Mouse (Mus musculus) heart, embryonic 10.5 days (tissue): ENCODE data around the gene Dlg3. TPM values are rescaled to one million over a fixed set of nuclear protein-coding genes. Genes with fewer than 3 reads are reported as not detected.

Source experiments
- DNase-seq: peaks from one replicate; pipeline ENCODE4 v3.0.0-alpha.2; 2017; ENCODE audit warnings: low spot score
- H3K27ac ChIP-seq: fragments of 300-500 bp; sonication (generic); 2 replicates; pipeline ENCODE4 v1.5.1; 2016; ENCODE audit warnings: mild to moderate bottlenecking
- H3K27me3 ChIP-seq: fragments of 300-500 bp; sonication (generic); 2 replicates; pipeline ENCODE4 v1.6.1; 2016; ENCODE audit warnings: mild to moderate bottlenecking; ENCODE audit not compliant: poor library complexity, insufficient read depth, severe bottlenecking
- H3K36me3 ChIP-seq: fragments of 300-500 bp; sonication (generic); 2 replicates; pipeline ENCODE4 v1.6.1; 2016; ENCODE audit warnings: mild to moderate bottlenecking, moderate library complexity
- H3K4me1 ChIP-seq: fragments of 300-500 bp; sonication (generic); 2 replicates; pipeline ENCODE4 v1.6.1; 2016; ENCODE audit warnings: mild to moderate bottlenecking
- H3K4me3 ChIP-seq: fragments of 300-500 bp; sonication (generic); 2 replicates; pipeline ENCODE4 v1.5.1; 2016; ENCODE audit warnings: mild to moderate bottlenecking, moderate library complexity
- H3K9me3 ChIP-seq: fragments of 300-500 bp; sonication (generic); 2 replicates; pipeline ENCODE4 v1.6.1; 2016; ENCODE audit warnings: mild to moderate bottlenecking, moderate library complexity
- WGBS: fragments of 180-500 bp; shearing (Covaris S2); methylation state at CpG from one replicate; pipeline ENCODE4 v1.1.7; 2016; 5-methylcytosine and 5-hydroxymethylcytosine counted together
- polyA plus RNA-seq: library from polyadenylated mRNA; unstranded; fragments of >200 nt; fragmentation: Nextera tagmentation; extraction: Ambion mirVana; gene quantifications from 2 replicates; pipeline ENCODE4 v1.2.1, GENCODE M21; 2016

The Dlg3 gene
- polyA plus RNA-seq, 1 experiment from 2014 or later = 8.5 TPM

DNA sequence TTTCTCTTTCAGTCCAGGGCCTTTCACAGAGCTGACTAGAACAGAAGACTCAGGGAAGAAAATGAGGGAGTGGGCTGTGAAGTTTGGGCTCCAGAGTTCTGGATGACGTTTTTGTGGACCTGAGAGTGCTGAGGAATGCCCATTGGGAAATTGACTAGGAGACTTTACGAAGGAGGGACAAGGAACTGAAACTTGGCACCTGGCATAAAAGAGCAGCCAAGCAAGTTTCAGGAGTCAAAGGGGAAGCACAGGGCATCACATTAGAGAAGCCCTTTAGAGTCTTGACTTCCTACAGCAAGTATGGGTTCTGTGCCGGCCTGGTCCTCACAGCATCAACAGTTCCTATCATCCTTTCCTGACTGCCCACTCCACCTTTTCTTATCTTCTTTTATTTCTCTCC is 7.9 kb downstream of the Dlg3 start:
- Histone ChIP-seq H3K9me3 (no peaks in the 10 kb centered on the region), H3K4me1 (no peaks in the 10 kb centered on the region), H3K4me3 (no peak overlapping the region), H3K27me3 (peaks cover 14% of the 10 kb centered on the region; the same call in 1 of the 2 replicates), H3K36me3 (no peaks in the 10 kb centered on the region), H3K27ac (no peak overlapping the region)
- no peak for DNase-seq
- WGBS = 80% methylated on average over 3 of the region's 3 CpGs

DNA sequence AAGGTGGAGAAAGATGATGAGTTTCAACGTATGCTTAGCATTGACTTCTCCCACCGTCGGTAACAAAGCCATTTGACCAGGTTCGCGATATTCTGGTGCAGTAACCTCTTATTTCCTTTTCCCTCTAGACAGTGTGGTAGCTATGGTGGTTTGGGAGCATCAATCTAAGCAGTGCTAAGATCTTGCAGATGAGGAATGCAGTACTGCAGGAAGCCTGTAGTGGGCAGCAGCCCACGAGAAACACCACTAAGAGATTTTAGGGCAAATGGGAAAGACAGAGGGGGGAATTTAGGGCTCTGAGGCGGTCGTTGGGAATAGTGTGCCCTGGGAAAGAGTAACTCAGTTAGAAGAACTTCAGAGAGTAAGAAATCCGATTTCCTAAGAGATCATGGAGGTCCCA is 9.0 kb downstream of the Dlg3 start:
- DNase-seq = no peak
- 13% methylated on average over 9 of the region's 9 CpGs for WGBS
- peaks cover 14% of the 10 kb centered on the region; the same call in 1 of the 2 replicates for H3K27me3 ChIP-seq
- 0 out of 2 replicates have a peak, but pooled peaks cover 3% of the 10 kb centered on the region for H3K4me1 ChIP-seq
- H3K4me3 ChIP-seq = peak overlapping the region; percentile 67
- no peak overlapping the region for H3K27ac ChIP-seq
- H3K36me3 ChIP-seq = no peaks in the 10 kb centered on the region
- H3K9me3 ChIP-seq = no peaks in the 10 kb centered on the region

DNA sequence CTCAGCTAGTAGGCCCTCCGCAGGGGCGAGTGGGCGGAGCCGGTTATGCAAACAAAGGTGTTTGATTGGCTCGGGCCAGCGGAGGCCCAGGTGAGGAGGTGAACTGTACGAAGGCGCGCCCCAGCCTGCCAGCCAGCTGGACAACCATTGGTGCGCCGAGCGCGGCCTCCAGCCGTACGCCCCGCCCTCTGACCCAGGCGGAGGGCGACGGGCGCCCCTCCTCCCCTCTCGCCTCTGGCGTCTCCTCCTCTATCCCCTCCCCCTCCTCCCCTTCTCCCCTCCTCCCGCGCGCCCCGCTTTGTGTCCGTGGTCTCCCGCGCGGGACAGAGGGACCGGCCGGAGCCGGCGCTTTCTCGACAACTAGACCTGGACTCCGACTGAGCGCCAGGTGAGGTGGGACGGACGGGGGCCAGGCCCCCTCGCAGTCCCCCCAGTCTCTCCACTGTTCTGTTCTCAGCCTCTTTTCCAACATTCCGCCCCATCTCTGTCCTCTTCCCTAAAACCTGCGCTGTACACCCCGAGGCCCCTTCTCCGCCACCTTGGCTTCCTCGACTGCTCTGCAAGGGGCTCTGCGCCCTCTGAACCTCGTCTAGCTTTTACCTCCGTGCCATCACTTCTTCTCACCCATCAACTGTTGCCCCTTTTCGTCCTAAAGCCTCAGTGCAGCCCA is 9.6 kb downstream of the Dlg3 start:
- H3K36me3 ChIP-seq = no peaks in the 10 kb centered on the region
- H3K4me3 ChIP-seq = peak overlapping the region; percentile 67
- WGBS = 22% methylated on average over 36 of the region's 49 CpGs
- no peaks in the 10 kb centered on the region for H3K9me3 ChIP-seq
- H3K27ac ChIP-seq = peak overlapping the region; percentile 92
- DNase-seq = peak; percentile 89
- peaks cover 11% of the 10 kb centered on the region; the same call in 1 of the 2 replicates for H3K27me3 ChIP-seq
- H3K4me1 ChIP-seq = 0 out of 2 replicates have a peak, but pooled peaks cover 3% of the 10 kb centered on the region

DNA sequence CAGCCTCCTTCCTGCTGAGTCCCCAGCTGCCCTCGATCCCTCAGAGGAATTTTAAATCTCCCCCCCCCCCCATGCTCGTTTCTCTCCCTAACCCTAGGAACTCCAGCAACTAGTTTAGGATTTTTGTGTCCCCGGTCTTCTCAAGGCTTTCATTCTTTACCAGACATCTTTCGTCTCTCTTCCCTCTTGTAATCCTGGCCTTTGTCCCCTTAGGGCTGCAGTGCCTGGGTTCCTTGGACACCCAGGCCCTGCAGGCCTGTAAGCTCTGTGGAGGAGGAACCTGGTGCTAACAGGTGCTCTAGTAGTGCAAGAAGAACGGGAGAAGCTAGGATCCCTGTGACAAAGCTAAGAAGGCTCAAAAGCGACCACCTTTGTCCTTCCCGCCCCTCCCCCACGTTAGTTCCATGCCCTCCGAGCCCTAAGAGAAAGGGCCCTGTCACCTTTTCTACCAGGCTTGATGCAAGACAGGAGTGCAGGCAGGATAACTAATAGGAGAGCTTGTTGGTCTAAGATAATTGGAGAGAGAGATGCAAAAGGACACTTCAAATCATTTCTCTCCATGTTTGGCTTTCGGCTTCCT is 10.2 kb downstream of the Dlg3 start:
- Histone ChIP-seq H3K9me3 (no peaks in the 10 kb centered on the region), H3K27ac (peak overlapping the region; percentile 92), H3K27me3 (peaks cover 8% of the 10 kb centered on the region; the same call in 1 of the 2 replicates), H3K4me3 (peak overlapping the region; percentile 67), H3K36me3 (no peaks in the 10 kb centered on the region), H3K4me1 (0 out of 2 replicates have a peak, but pooled peaks cover 3% of the 10 kb centered on the region)
- 22% methylated on average over 10 of the region's 10 CpGs for WGBS
- DNase-seq = no peak

DNA sequence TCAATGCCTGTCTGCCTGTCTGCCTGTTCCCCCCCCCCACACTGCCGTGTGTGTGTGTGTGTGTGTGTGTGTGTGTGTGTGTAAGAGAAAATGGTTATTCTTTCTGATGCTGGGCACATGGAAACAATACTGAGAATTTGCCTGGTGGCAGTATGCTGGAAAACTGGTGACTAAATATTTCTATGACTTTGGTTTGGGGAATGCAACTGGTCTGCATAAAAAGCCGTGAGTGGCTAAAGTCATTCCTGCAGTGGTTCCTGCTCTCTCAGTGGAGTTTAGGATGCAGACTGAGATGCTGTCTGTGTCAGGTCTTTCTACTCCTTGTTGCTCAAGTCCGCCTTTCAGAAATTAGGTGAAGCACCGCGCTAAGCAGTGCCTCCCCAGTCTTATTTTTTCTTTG is 10.9 kb downstream of the Dlg3 start:
- peaks cover 8% of the 10 kb centered on the region; the same call in 1 of the 2 replicates for H3K27me3 ChIP-seq
- H3K9me3 ChIP-seq = no peaks in the 10 kb centered on the region
- H3K27ac ChIP-seq = no peak overlapping the region; the same call in 1 of the 2 replicates
- 0 out of 2 replicates have a peak, but pooled peaks cover 3% of the 10 kb centered on the region for H3K4me1 ChIP-seq
- H3K36me3 ChIP-seq = no peaks in the 10 kb centered on the region
- WGBS = 32% methylated on average over 5 of the region's 5 CpGs
- DNase-seq = no peak
- H3K4me3 ChIP-seq = peak overlapping the region; percentile 67

DNA sequence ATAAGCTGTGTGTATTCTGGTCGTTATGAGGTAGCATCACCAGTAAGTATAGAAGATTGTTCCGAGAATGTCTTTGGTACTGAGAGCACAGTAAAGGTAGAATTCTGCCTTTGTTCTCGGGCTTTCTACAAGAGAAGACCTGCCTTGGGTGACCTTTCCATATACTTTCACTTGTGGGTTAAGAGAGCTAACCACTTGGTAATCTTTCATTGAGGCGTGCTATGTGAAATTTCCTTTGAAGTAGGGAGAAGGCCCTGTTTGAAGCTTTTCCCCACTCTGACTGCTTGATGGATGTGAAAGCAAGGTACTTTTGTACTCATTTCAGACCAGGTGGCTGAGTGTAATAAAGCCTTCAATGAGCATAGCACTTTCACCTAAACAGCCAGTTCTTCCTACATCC is 21.8 kb downstream of the Dlg3 start:
- Histone ChIP-seq H3K4me1 (no peaks in the 10 kb centered on the region), H3K27me3 (no peaks in the 10 kb centered on the region), H3K27ac (no peak overlapping the region), H3K9me3 (no peaks in the 10 kb centered on the region), H3K36me3 (no peaks in the 10 kb centered on the region), H3K4me3 (no peak overlapping the region)
- no peak for DNase-seq
- WGBS = 84% methylated on average over 4 of the region's 4 CpGs

DNA sequence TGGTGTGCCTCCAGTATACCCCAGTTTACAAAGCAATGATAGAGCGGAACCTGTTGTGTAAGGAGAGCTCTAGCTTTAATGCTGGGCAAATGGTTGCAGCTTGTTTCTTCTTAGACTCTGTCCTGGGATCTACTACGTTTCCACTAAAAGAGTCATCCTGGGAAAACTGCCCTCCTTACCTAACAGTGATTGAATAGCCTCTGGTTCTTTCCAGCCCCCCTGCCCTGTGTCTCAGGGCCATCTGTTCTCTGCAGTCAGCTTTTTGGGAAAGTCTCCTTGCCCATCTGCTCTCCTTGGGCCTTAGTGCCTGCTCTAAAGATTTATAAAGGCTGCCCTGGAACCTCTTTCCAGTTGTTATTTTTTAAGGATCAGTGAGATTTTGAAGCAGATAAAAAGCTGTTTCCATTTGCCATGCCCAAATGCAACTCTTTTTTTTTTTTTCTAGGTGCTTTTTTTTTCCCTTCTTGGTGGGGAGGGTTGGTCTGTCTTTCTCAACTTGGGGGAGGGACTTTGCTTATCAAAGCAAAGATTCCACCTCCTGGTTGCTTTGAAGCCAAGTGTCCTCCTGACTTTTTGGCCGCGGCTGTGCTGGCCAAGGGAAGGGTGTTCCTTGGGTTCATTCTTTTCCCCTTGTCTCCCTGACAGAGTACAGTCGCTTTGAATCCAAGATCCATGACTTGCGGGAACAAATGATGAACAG is 28.7 kb downstream of the Dlg3 start:
- Histone ChIP-seq H3K36me3 (0 out of 2 replicates have a peak, but pooled peaks cover 4% of the 10 kb centered on the region), H3K27me3 (no peaks in the 10 kb centered on the region; the same call in 1 of the 2 replicates), H3K4me3 (no peak overlapping the region), H3K27ac (no peak overlapping the region), H3K4me1 (no peaks in the 10 kb centered on the region; the same call in 1 of the 2 replicates), H3K9me3 (no peaks in the 10 kb centered on the region)
- WGBS = 76% methylated on average over 6 of the region's 6 CpGs
- DNase-seq = no peak

DNA sequence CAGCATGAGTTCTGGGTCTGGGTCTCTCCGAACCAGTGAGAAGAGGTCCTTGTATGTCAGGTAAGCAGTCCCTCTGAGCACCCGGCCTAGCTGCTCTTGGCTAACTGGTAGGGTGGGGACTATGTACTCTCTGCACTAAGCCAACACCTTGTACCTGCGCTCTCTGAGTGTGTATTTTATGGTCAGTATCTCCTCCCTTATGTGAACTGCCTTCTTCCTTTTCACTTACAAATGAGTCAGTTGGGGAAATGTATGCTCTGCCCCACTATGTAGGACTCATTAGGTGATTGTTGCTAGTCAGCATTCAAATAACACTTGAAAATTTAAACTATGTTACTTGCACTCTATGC is 29.2 kb downstream of the Dlg3 start:
- H3K9me3 ChIP-seq = no peaks in the 10 kb centered on the region
- no peak overlapping the region for H3K4me3 ChIP-seq
- no peaks in the 10 kb centered on the region; the same call in 1 of the 2 replicates for H3K4me1 ChIP-seq
- H3K27me3 ChIP-seq = no peaks in the 10 kb centered on the region; the same call in 1 of the 2 replicates
- DNase-seq = no peak
- no peak overlapping the region for H3K27ac ChIP-seq
- 0 out of 2 replicates have a peak, but pooled peaks cover 4% of the 10 kb centered on the region for H3K36me3 ChIP-seq
- 82% methylated on average over 3 of the region's 3 CpGs for WGBS

DNA sequence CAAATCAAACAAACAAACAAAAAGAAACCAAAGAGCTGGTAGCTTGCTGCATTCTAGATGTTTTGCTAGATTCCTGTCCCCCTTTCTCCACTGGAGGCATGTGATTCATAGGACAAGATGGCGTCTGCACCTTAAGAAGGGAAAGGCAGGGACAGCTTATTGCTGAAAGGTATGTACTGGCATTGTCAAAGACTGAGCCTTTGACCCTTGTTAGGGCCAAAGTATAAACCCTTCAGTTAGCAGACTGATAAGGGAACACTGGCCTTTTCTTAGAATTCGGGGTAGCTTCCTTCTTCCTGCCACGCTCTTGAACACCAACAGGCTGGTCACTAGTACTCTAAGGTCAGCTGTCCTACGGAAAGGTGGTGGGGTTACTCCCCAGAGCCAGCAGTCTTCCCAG is 29.8 kb downstream of the Dlg3 start:
- H3K9me3 ChIP-seq = no peaks in the 10 kb centered on the region
- H3K27ac ChIP-seq = no peak overlapping the region

DNA sequence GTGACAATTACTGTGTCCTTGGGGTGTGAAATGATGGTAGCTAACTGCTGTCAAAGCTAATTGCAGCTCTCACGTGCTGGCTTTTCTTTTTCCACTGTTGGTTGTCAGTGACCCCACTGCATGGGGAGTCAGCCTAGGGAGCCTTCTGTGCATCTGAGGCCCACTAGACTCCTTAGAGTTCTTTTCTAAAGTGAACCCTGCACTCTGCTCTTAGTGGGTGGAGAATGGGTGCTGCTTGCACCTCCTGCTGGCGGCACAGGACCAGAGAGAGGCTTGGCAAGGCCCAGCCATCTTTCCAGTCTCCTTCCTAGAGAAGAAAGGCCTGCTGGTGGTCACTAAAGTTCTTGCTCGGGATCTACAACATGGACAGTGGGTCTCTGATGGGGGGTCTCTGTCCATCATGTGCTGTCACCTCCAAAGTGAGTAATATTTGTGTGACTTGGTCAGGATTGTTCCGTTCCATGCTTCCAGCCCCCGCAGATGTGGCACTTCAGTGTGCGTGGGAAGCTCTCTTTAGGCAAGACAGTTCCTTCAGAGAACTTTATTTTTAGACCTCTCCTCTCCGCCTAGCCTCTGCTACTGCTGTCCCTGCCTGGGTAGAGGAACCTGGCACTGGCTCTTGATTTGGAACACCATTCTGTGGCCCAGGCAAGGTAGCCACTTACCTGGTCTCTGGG is 30.5 kb downstream of the Dlg3 start:
- Histone ChIP-seq H3K36me3 (0 out of 2 replicates have a peak, but pooled peaks cover 4% of the 10 kb centered on the region), H3K9me3 (no peaks in the 10 kb centered on the region), H3K27ac (peak overlapping the region; percentile 22; the same call in 1 of the 2 replicates), H3K4me1 (no peaks in the 10 kb centered on the region; the same call in 1 of the 2 replicates), H3K27me3 (no peaks in the 10 kb centered on the region; the same call in 1 of the 2 replicates), H3K4me3 (no peak overlapping the region)
- WGBS = 49% methylated on average over 7 of the region's 7 CpGs
- DNase-seq = no peak

More for the DNA sequence above, 29.8 kb downstream of the Dlg3 start:
- DNase-seq = no peak
- Histone ChIP-seq H3K4me3 (no peak overlapping the region), H3K36me3 (0 out of 2 replicates have a peak, but pooled peaks cover 4% of the 10 kb centered on the region), H3K4me1 (no peaks in the 10 kb centered on the region; the same call in 1 of the 2 replicates), H3K27me3 (no peaks in the 10 kb centered on the region; the same call in 1 of the 2 replicates)
- WGBS = 64% methylated on average over 4 of the region's 4 CpGs

DNA sequence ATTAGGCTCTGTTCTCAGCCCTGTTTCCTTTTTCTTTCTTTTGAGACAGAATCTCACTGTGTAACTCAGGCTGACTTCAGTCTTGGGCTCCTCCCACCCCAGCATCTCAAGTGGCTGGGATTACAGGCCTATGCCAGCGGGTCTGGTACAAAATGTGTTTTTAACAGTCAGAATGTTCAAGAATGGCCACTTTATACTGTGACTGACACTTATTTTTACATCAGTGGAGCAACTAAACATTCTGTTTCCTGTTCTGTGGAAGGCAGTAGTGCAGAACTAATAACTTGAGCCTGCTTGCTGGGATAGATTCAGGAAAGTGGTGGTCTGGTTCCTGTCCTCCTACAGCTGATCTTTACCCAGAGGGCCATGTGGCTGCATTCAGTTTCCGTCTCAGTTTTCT is 33.1 kb downstream of the Dlg3 start:
- no peaks in the 10 kb centered on the region; the same call in 1 of the 2 replicates for H3K27me3 ChIP-seq
- DNase-seq = no peak
- H3K9me3 ChIP-seq = no peaks in the 10 kb centered on the region
- 42% methylated on average over 2 of the region's 2 CpGs for WGBS
- H3K27ac ChIP-seq = no peak overlapping the region
- H3K36me3 ChIP-seq = 0 out of 2 replicates have a peak, but pooled peaks cover 4% of the 10 kb centered on the region
- H3K4me3 ChIP-seq = no peak overlapping the region
- H3K4me1 ChIP-seq = no peaks in the 10 kb centered on the region; the same call in 1 of the 2 replicates

DNA sequence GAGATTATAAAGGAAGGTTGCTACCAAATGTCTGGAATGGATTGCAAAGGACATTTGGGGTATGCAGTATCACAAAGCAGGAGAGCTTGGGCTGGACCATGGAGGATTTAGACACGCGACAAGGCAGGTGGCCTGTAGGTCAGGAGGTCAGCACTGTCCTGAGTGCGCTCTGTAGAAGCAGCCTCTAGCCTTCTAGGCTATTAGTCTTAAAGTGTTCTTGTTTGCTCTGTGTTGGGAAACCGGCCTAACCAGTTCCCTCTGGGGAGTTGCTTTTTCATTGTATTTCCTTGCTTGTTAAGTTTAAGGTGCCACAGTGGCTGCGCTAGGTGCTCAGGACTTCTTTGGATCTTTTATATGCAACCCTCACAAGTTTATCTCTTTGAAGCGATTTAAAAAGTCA is 34.5 kb downstream of the Dlg3 start:
- Histone ChIP-seq H3K4me1 (no peaks in the 10 kb centered on the region), H3K27me3 (no peaks in the 10 kb centered on the region; the same call in 1 of the 2 replicates), H3K27ac (no peak overlapping the region), H3K36me3 (peaks cover 12% of the 10 kb centered on the region), H3K4me3 (no peak overlapping the region), H3K9me3 (no peaks in the 10 kb centered on the region)
- 68% methylated on average over 6 of the region's 6 CpGs for WGBS
- no peak for DNase-seq
